Mouse (Mus musculus) 3134 (cell line): ENCODE measurements around the gene Mgme1.

Source experiments
- DNase-seq: peaks from one replicate; pipeline ENCODE4 v3.0.0-alpha.2; 2011; ENCODE audit warnings: low spot score; ENCODE audit not compliant: insufficient read length; ENCODE audit errors: extremely low read depth

Mgme1 gene

DNA sequence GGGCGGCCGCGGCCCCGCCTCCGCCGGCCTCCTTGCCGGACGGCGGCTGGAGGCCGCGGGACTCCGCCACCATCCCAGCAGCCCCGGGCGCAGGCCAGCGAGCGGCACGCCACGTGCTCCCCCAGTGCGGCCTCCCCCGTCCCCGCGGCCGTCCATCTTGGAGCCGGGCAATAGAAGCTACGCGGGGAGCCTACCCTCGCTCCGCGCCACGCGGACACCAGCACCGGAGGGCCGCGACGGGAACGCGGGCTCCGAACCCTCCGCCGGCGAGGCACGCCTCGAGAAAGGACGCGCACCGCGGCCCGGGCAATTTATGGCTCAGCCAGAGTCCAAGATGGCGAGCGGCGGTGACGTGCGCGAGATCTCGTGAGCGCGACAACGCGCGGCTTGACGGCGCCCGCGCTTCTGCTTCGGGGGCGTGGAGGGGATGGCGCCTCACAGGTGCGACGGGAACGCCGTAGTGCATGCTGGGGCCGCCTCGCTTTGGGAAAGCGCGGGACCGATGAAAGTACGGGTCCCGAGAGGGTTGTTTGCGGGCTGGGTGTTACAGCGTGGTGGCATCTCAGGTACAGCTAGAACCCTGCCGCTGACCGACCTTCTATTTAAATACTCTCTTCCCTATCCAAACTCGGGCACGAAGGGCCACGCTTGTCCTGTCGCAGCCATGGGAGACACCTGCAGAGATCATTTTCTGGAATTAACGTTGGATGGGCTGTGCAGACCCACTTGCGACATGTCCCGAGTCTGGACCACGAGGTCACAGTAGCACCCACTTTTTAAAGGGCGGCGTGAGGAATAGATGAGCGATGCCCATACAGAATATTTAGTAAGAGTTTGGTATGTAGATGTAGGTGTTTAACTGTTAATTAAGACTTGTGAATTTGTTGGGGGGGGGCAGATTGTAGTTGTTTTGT is at the start of gene Mgme1, which contains the start of gene Snx5:
Gene Mgme1, plus strand, starts transcription at position 157 of the 914 bp plus-strand sequence.
Gene Snx5, minus strand, starts transcription at position 400 of the 914 bp plus-strand sequence.
- peak; percentile 96 for DNase-seq

DNA sequence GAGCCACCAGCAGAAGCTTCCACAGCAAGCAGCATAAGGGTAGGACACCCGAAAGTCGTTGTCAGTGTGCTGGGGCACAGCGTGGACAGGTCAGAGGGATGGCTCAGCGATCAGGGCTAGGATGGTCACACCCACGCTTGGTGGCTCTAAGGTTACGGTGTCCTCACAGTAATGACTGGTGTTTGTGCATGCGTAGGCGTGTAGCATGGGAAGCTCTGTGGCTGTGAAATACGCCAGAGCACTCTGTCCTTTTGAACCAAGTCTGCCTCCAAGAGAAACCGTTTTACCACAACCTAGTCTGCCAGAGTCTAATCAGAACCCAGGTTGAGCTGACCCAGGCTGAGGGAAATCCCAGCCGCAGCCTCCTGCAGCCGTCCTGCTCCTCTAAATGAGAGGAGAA is 46.1 kb upstream of the Mgme1 start:
- no peak for DNase-seq

DNA sequence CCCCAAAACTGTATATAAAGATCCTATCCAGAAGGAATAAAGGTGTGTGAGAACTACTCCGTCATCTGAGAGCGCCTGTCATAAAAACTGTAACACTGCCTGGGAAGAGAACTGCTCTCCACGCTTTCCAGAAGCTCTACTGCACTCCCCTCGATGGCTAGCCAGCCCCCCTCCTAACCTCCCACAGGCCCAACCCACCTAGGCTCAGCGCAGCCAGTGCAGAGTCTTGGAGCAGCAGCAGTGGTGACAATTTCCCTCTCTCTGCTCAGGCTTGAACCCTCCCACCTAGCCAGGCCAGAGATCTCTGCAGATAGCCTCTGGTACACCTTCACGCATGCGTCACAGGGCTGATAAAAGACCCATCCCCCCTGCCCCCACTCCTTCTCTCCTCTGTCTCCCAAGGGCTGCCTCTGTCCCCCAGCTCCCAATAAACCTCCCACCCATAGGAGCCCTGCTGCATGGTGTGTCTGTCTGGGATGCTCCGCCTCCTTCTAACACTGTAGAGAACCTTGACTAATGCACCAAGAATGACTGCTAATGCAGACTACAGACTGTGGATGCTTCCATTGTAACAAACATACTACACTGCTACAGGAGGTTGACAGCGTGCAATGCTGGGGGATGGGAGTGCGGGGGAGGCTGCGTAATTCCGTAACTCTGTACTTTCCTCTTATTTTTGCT is 43.4 kb upstream of the Mgme1 start:
- no peak for DNase-seq

DNA sequence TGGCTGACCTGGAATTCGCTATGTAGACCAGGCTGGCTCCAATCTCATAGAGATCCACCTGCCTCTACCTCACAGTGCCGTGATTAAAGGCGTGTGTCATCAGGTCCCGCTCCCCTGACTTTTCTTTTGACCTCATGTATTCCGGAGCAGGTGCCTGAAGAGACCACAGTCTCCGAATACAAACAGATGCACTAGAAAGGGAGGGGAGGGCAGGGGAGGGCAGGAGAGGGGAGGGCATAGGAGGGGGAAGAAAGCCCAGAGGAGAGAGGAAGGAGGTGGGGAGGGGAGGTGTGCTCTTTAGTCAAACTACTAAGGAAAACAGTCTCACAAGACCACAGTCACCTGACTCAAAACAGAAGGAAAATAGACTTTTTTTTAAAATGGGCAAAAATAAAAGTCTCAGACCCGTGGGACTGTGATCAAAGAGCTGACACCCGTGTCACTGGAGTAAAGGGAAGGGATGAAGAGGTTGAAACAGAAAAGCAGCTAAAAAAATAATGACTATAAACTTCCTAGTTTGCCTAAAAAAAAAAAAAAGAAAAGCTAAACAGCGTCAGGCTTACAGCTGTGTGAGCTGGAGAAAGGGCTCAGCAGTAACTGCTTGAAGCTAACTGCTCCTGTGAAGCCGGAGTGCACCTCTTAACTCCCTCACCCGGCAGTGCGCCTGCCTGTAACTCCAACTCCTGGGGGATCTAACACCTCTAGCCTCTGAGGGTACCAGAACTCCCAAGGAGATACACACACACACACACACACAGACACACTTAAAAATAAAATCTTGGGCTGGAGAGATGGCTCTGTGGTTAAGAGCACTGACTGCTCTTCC is 41.7 kb upstream of the Mgme1 start:
- no peak for DNase-seq

DNA sequence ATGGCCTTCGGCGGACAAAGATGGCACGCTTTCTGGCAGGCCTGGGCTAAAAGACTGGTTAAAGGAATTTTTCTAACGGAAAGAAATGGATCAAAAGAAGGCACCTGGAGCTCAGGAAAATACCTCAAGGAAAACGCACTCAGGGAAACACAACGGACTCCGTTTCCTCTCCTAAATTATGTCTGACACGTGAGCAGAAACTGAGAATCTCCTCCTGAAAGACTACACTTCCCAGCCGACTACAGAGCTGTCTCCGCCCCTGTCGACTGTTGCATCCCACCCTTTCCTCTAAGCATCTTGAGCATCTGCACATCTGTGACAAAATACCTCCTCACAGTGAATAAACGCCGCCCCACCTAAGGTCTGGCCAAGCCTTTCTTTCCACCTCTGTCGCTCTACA is 40.8 kb upstream of the Mgme1 start:
- no peak for DNase-seq

DNA sequence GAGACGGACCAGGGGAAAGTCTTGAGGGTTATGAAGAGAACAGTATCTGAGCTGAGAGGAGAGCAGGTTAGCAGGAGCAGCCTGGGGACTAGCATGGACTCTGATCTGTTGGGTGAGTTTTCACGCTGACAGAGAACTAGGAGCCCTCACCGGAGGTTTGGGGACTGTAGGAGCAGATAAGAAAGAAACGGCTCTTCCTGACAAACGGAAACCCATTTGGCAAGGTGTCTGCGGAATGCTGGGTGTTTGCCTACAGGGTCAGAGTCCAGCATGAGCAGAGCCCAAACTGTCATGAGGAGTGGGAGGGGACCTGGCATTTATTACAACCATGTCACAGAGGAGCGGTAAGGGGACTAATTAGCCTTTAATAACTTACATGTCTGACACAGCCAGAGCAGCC is 40.0 kb upstream of the Mgme1 start:
- no peak for DNase-seq

DNA sequence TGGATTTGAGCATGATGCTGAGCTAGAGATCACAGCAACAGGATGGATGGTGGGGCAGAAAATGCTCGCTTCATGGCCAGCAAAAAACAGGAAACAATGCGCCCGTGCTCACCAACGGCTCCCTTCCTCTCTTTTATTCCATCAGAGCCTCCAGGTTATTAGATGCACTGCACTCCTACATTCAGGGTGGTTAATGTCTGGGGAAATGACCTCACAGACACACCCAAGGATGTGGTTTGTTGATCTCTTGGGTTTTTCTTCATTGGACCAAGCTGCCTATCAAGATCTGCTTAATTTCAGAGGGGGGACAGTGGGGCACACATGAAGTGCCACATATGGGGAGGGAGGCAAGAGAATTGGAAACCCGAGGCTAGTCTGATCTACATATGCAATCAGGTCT is 39.3 kb upstream of the Mgme1 start:
- no peak for DNase-seq

DNA sequence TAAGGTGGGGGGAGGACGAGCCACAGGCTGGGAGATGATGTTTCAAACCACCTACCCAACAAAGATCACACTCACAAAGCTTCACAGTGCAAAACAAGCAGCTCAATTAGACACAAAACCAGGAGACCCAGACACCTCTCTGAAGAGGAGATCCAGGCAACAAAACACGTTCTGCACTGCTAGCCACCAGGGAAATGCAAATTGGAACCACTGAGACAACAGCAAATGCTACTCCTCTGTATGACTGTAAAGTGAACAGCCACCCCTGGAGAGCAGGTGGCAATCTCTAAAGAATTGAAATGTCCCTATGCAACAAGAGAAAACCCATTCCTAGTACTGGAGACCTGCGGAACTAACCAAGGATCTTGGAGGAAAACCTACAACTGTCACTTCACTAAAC is 36.9 kb upstream of the Mgme1 start:
- DNase-seq: no peak

DNA sequence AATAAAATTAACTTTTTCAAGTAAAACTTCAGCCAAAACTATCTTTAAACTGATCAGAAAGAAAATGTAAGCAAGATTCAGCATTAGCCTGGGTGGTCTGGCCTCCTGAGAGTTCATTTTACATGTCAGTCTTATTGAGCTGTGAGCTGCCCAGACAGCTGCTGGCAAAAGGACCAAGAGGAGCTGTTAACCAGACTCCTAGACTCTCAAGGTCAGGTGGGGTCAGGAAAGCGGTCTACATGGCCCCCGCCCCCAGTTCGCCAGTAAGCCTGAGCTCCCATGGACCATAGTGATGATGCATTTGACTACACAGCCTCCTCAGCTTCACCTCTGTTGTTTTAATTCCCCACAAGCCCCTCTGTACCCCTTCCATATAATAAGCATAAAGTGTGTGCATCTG is 34.7 kb upstream of the Mgme1 start:
- DNase-seq: no peak

DNA sequence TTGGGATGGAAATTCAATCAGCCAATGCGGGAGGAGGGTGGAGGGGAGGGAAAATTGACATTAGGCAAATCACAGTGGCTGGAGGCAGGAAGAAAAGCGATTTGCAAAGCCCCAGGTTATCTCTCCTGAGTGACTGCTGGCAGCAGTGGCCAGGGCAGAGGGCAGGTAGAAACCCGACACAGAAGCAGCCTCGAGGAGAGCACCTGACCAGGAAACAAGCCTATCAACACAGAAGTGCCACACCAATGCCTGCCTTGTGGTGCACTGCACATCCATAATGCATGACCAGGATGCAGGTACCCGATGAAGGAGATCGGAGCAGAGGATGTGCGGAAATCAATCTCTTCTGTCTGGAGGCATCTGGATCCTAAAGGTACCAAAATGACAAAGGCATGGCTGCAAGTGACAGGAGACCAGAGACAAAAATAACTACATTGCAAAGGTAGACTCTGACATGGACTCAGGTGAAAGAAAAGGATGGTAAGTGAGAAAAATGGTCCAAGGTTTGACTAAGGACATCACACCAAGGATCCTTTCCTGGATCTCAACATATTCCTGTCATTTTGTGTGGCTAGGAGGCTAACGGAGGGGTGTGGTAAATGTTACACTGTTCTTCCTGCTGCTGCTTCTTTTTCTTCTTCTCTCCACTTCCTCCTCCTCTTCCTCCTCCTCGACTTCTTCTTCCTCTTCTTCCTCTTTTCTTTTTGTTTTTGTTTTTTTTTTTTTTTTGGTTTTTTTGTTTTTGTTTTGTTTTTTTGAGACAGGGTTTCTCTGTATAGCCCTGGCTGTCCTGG is 33.5 kb upstream of the Mgme1 start:
- no peak for DNase-seq

DNA sequence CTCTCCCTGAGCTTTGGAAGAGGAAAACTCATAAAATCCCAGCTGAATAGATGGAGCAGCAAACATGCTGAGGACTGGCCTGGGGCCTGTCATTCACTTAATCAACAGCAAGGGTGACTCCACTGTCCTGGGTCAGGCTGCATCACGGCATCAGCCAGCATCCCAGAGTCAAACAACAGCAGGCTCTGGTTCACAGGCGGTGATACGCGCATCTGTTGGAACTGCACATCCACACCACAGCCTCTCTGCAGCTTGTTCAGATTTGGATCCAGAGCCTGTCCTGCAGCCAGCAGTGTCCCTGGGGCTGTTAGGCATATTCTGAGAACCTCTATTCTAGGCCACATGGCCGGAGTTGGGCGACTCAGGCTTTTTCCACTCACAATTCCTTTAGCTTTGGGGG is 32.1 kb upstream of the Mgme1 start:
- DNase-seq: no peak

DNA sequence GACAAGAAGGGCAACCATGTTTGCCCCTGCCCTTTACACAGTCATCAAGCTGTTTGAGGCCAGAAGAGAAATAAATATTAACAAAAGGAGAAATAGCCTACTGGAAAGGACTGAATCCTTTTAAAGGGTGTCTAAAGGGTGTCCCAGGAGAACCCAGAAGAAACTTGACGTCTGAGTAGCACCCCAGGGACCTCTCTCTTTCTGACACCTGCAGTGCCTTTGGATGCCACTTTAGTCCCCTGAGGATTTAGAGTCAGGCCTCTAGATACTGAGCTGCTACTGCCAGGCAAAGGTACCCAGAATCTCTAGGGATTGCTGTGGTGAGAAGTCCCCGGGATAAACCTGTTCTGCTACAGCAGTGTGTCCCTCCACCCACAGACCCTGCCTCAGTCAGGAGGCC is 31.1 kb upstream of the Mgme1 start:
- no peak for DNase-seq

DNA sequence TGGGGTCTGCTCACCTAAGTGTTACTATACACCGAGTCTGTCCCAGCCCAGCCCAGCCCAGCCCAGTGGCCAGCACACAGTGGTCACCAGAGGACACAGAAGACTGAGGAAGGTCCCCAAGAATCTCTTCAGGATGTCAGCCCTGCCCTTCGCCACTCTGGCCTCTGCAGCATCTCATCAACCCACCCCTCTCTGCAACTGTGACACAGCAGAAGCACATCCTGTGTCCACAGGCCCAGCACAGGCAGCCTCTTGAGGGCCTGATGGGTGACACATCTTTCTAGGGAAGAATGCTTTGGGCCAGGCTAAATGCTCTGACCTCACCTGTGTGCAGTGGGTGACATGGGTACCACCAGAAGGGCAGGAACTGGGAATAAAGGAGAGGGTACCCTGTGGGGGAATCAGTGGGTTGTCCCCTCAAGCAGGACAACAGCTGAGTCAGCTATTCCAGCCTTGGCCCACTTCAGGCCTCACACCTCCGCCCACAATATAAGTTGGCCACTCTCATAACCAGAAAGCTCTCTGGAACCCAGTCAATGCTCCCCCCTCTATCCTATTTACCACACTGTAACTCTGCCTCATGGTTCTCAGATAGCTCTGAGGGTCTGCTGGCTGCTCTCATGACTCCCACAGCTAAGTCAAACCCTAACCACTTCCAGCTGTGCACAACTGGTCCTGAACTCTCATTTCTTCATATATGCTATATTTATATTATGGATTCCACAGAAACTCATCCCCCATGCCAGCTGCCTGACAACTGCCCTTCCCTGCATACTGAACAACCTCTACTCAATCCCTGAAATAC is 30.2 kb upstream of the Mgme1 start:
- DNase-seq: no peak

DNA sequence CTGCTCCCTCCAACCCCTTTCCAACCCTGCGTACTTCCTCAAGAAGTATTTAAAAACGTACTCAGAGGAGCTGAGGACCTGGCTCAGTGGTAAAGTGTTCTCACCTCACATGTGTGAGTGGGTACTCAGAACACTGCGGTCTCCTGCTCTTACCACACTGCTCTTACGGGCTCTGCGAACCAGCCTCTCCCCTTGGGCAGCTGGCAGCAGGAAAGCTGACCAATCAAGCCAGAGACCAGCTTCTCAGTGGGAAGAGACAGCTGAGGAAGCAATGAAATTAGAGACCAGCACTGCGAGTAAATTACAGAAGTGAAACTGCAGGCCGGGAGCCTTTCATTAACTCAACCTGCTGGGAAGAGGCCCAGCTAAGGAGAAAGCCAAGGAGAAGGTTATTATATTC is 25.0 kb upstream of the Mgme1 start:
- no peak for DNase-seq

DNA sequence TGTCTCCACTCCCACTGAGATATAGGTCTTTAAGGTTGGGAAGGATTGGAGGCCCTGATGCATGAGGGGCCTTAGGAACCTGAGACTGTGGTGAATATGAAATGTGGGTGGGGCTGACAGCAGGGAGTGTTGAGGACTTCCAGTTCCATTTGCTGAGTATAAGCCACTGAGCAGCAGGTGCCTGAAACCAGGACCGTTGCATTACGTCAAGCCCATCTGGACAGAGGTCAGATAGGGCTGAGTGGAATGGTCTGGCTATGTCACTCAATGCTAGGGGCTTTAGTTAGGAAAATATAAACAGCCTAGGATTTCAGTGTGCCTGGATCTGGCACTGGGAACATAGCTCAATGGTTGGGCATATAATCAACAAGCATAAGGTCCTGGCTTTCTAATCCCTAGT is 24.2 kb upstream of the Mgme1 start:
- no peak for DNase-seq

DNA sequence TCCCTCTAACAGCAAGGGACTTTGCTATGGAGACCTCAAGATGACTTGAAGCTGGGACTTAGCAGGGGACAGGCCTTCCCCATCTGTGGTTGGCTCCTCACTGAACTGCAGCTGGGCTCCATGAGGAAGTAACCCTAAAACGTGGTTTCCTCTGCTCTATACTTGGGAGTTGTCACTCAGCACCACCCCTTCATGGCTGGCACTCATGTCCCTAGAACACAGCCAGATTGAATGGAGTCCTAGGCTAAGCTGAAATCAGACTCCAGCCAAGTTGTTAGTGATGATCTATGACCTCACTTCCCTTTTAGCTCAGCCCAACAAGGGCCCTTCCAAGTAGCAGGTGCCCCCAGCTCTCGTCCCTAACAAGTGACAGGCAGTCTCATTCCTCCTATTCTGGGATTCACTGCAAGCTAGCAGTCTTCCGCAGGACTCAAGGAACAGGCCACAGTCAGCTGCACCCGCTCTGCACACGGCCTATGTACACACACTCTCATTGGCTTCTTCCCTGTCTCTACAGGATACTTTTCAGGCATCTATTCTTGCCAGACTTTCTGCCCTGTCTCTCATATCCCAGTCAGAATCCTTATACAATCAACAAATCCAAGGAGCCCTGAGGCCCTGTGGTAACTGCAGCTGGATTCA is 23.0 kb upstream of the Mgme1 start:
- DNase-seq: no peak

DNA sequence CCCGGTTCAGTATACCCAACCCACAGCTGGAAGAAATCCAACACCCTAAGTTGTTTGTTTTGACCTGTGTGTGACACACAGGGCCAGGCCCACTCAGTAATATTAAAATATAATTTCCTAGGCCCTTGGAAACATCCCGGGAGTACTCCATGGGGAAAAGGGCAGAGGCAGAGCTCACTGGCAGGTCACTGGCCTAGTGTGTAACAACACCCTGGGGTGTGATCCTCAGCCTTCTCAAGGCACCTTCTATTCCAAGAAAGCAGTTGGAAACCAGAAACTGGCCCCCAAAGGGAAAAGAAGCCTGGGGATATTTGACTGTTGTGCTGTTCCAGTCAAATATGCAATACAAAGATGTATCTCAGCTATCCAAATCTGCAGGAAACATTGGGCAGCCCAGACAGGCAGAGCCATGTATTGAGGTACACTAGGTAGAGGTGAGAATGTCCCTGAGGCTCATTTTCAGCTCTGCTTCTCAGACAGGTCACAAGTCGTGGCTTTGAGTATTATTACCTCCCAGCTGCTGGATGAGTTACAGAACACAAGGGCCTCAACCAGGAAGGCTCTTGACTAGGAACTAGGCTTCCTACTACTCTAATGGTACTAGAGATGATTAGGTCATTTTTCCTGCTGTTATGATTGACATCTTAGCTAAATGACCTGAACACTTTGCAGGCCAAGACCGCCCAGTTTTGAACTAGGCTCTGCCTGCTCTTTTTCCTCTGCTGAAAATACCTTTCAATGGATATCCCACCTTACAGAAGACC is 21.7 kb upstream of the Mgme1 start:
- DNase-seq: no peak

DNA sequence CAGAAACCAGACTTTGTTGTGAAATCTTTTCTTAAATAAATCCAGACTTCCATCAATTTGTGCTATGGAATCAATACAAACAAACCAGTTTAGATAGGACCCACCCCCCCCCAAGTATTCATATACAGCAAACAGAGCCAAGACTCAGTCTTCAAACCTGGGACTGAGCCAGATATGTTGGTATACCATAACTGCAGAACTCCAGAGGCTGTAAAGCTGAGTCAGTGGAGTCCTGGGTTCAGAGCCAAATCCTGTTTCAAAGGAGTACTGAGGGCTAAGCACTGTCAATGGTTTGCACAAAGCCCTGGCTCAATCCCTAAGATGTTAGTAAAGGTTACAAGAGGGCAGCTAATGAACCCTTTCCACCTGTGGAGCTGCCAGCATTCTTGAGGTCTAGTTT is 20.4 kb upstream of the Mgme1 start:
- DNase-seq: no peak
